Comparison of ENCODE assay signal across 31 mouse cellular contexts in genomic region chr10:80336263-80336662, GRCm38 (mm10). TPM values are rescaled to one million over a fixed set of nuclear protein-coding genes. Genes with fewer than 3 reads are reported as not detected.
DNase-seq lines count a peak whose midpoint lies in the region; ATAC-seq and TF ChIP-seq lines count a peak whose summit lies in the region.
"Had no signal": no experiment of that assay in that cellular context is flagged by ENCODE, and none has a peak within 500 bp of the region (broad histone marks: within the 10 kb centered on the region; RNA-seq: fewer than 3 reads in every experiment).

No protein-coding gene starts in this region.

- 0 out of 2 replicates have a peak, but pooled peaks have one; percentile 16 for TF ChIP-seq EP300 in CH12.LX (IDR thresholded peaks at IDR 0.05; ENCODE audit: low read length)

- H3K9me3 ChIP-seq in liver, embryonic 11.5 days (ENCODE audit: control insufficient read depth, low read length), result no peaks in the 10 kb centered on the region
- peaks cover 5% of the 10 kb centered on the region for H3K9me3 ChIP-seq in CH12.LX (replicated peaks; ENCODE audit: low read length)
- H3K9me3 ChIP-seq: embryonic facial prominence, embryonic 10.5 days; embryonic facial prominence, embryonic 13.5 days; forebrain, embryonic 10.5 days; forebrain, embryonic 13.5 days; heart, embryonic 10.5 days; heart, embryonic 13.5 days had no signal

- H3K36me3 ChIP-seq in liver, embryonic 11.5 days (ENCODE audit: control insufficient read depth, insufficient read depth, low read length), result peaks cover 15% of the 10 kb centered on the region; the same call in 1 of the 2 replicates
- peaks cover 22 to 28% of the 10 kb centered on the region in 2 experiments for H3K36me3 ChIP-seq in CH12.LX (replicated peaks in 1 of 2; ENCODE audit: control insufficient read depth in 1 of 2, insufficient read depth in 1 of 2, low read length in 1 of 2)
- H3K36me3 ChIP-seq: embryonic facial prominence, embryonic 13.5 days; heart, embryonic 10.5 days; heart, embryonic 13.5 days had no signal

- no peak for ATAC-seq in liver, embryonic 11.5 days (replicated peaks; ENCODE audit: low FRiP score)
- ATAC-seq in erythroblast, adult 5-6 weeks (replicated peaks; ENCODE audit: low FRiP score, poor library complexity, severe bottlenecking), result no peak
- ATAC-seq: CD4-positive, CD25-positive, alpha-beta regulatory T cell, adult 4 months; forebrain, embryonic 13.5 days; forebrain, embryonic 16.5 days; hindbrain, embryonic 16.5 days; inflammation-experienced regulatory T-cells, adult 6 months; intestine, embryonic 16.5 days had no signal

- 82% methylated on average over 12 of the region's 12 CpGs for WGBS in liver, embryonic 11.5 days

- peaks cover 36% of the 10 kb centered on the region for H3K4me1 ChIP-seq in liver, embryonic 11.5 days (replicated peaks; ENCODE audit: control insufficient read depth, insufficient read depth, low read length)
- H3K4me1 ChIP-seq in CH12.LX (ENCODE audit: control insufficient read depth in 1 of 2, insufficient read depth in 2 of 2), result peaks cover 23 to 38% of the 10 kb centered on the region in 2 experiments

- TF ChIP-seq CTCF in CH12.LX (conservative IDR thresholded peaks at IDR 0.05 in 1 of 2, IDR thresholded peaks at IDR 0.05 in 1 of 2; ENCODE audit: low read depth in 2 of 2, low read length in 2 of 2), result no peak

- no peak for DNase-seq in liver, embryonic 11.5 days (ENCODE audit: low spot score)
- DNase-seq in liver, result no peak
- DNase-seq in CH12.LX (ENCODE audit: extremely low read depth), result no peak
- peak; percentile 46 for DNase-seq in induced T-regulatory cell, adult 2 months (ENCODE audit: low read depth)
- no peak for DNase-seq in thymus, postnatal 4 days
- DNase-seq: adrenal gland, adult 2 months; adrenal gland, postnatal 25 days; B cell, adult 2 months; cerebellum, adult 11-12 months; cerebellum, adult 8-10 months; cerebellum, postnatal 10 days; cerebellum, postnatal 36 days; embryo, embryonic 11 days; gastrocnemius, postnatal 10 days; gastrocnemius, postnatal 36 days; heart, adult 2 months; heart, postnatal 14 days; heart, postnatal 4 days had no signal

- no peak overlapping the region for H3K4me3 ChIP-seq in liver, embryonic 11.5 days (ENCODE audit: low read depth, low read length)
- H3K4me3 ChIP-seq in CH12.LX (replicated peaks in 1 of 3; ENCODE audit: low read depth in 2 of 3, low read length in 2 of 3, poor library complexity in 1 of 3), result no peak overlapping the region
- H3K4me3 ChIP-seq: embryonic facial prominence, embryonic 10.5 days; embryonic facial prominence, embryonic 13.5 days; forebrain, embryonic 10.5 days; forebrain, embryonic 13.5 days; heart, adult 2 months; heart, embryonic 10.5 days; heart, embryonic 13.5 days had no signal

- peak overlapping the region; percentile 16; the same call in 1 of the 2 replicates for H3K27ac ChIP-seq in liver, embryonic 11.5 days (ENCODE audit: low read depth, low read length)
- no peak overlapping the region; the same call in 1 of the 2 replicates for H3K27ac ChIP-seq in CH12.LX (ENCODE audit: insufficient read depth, low read depth)
- H3K27ac ChIP-seq: embryonic facial prominence, embryonic 10.5 days; embryonic facial prominence, embryonic 13.5 days; forebrain, embryonic 10.5 days; forebrain, embryonic 13.5 days; heart, adult 2 months; heart, embryonic 10.5 days; heart, embryonic 13.5 days had no signal

- in situ Hi-C loops in CH12.LX (cut with MboI; ENCODE audit: low pct_ligation_motif_present, low pct_unique_long_range_greater_than_20kb, low sequenced_read_pairs), result no loop called here

- dilution Hi-C loops in CH12.LX (cut with MboI; ENCODE audit: extremely low pct_ligation_motif_present, extremely low pct_unique_long_range_greater_than_20kb, low sequenced_read_pairs), result no loop called here

- H3K27me3 ChIP-seq in liver, embryonic 11.5 days (replicated peaks; ENCODE audit: control insufficient read depth, insufficient read depth, low read length), result peaks cover 14% of the 10 kb centered on the region
- H3K27me3 ChIP-seq in CH12.LX (replicated peaks), result peaks cover 31% of the 10 kb centered on the region

- no peaks in the 10 kb centered on the region for H3K79me2 ChIP-seq in CH12.LX (replicated peaks; ENCODE audit: control insufficient read depth, extremely low read depth, insufficient read depth, poor library complexity, severe bottlenecking)

- no peak for TF ChIP-seq POLR2A in CH12.LX (IDR thresholded peaks at IDR 0.05; ENCODE audit: low read depth, low read length)

- TF ChIP-seq RAD21 in CH12.LX (IDR thresholded peaks at IDR 0.05; ENCODE audit: low read depth, low read length), result no peak

- no peak overlapping the region for H3K9ac ChIP-seq in liver, embryonic 11.5 days (ENCODE audit: low read depth, low read length)
- no peak overlapping the region for H3K9ac ChIP-seq in CH12.LX (ENCODE audit: insufficient read depth, low read depth)
- H3K9ac ChIP-seq: heart, embryonic 13.5 days had no signal

- H3K4me2 ChIP-seq in liver, embryonic 11.5 days, result no peak overlapping the region
- H3K4me2 ChIP-seq in CH12.LX (ENCODE audit: insufficient read depth, low read depth, poor library complexity, severe bottlenecking), result no peak overlapping the region
- H3K4me2 ChIP-seq: embryonic facial prominence, embryonic 13.5 days; forebrain, embryonic 13.5 days; heart, embryonic 13.5 days had no signal

TF ChIP-seq in CH12.LX, 34 proteins besides CTCF, POLR2A, EP300 and RAD21:
- TF ChIP-seq MYC (IDR thresholded peaks at IDR 0.05; ENCODE audit: low read depth, low read length) (peak; percentile 58; the same call in 1 of the 2 replicates), MAX (IDR thresholded peaks at IDR 0.05; ENCODE audit: low read length) (0 out of 2 replicates have a peak, but pooled peaks have one; percentile 51), GABPA (IDR thresholded peaks at IDR 0.05; ENCODE audit: insufficient replicate concordance, low read depth, low read length) (no peak), SMC3 (IDR thresholded peaks at IDR 0.05; ENCODE audit: low read depth, low read length) (no peak), BHLHE40 (IDR thresholded peaks at IDR 0.05; ENCODE audit: low read depth, low read length) (peak; percentile 59), NELFE (IDR thresholded peaks at IDR 0.05; ENCODE audit: low read depth, low read length) (no peak), IRF4 (IDR thresholded peaks at IDR 0.05; ENCODE audit: low read depth, low read length) (peak; percentile 34; the same call in 1 of the 2 replicates)
TF ChIP-seq in CH12.LX: peak in this region for 4.

RNA-seq across cellular contexts. Expression of gene Reep6, which starts 6.5 kb away (rescaled TPM):
- 74.3 and 76.1 TPM in 2 replicates for polyA plus RNA-seq in liver, embryonic 11.5 days (2014; fragmentation: Nextera tagmentation; extraction: Ambion mirVana)
- total RNA-seq in CH12.LX (2012; rRNA removed), result 1.7 and 5.0 TPM in 2 replicates
- total RNA-seq in CH12.LX (2014; rRNA removed), result 0.20 and 0.48 TPM in 2 replicates
- polyA plus RNA-seq in CH12.LX (2012; ENCODE audit: insufficient read length, low read depth), result 5.2 and 7.5 TPM in 2 replicates
- 1.7 and 6.0 TPM in 2 replicates for total RNA-seq in erythroblast, adult 5-6 weeks (2015; ENCODE audit: low replicate concordance)
- total RNA-seq in erythroblast, adult 5-6 weeks (2017; ENCODE audit: low replicate concordance), result 2.0 and 4.5 TPM in 2 replicates
- polyA plus RNA-seq: inflammation-experienced regulatory T-cells, adult 6 months had no signal

RNA-seq across cellular contexts. Expression of gene Pcsk4, which starts 7.0 kb away (rescaled TPM):
- 12.6 and 12.8 TPM in 2 replicates for polyA plus RNA-seq in liver, embryonic 11.5 days (2014; fragmentation: Nextera tagmentation; extraction: Ambion mirVana)
- total RNA-seq in CH12.LX (2012; rRNA removed) (1.1 and 1.3 TPM in 2 replicates), CH12.LX (2014; rRNA removed) (not detected in 2 replicates)
- 0.46 TPM in 1 of 2 replicates, not detected in the other for polyA plus RNA-seq in CH12.LX (2012; ENCODE audit: insufficient read length, low read depth)
- total RNA-seq in erythroblast, adult 5-6 weeks (2015; ENCODE audit: low replicate concordance), result 1.0 TPM in 1 of 2 replicates, not detected in the other
- total RNA-seq in erythroblast, adult 5-6 weeks (2017; ENCODE audit: low replicate concordance), result not detected in 2 replicates

RNA-seq across cellular contexts. Expression of gene Adamtsl5, which starts 11.9 kb away (rescaled TPM):
- polyA plus RNA-seq in liver, embryonic 11.5 days (2014; fragmentation: Nextera tagmentation; extraction: Ambion mirVana), result 1.6 and 2.6 TPM in 2 replicates
- total RNA-seq in CH12.LX (2012; rRNA removed) (0.38 and 0.55 TPM in 2 replicates), CH12.LX (2014; rRNA removed) (0.16 and 0.27 TPM in 2 replicates)
- polyA plus RNA-seq in CH12.LX (2012; ENCODE audit: insufficient read length, low read depth), result 0.07 and 0.16 TPM in 2 replicates
- total RNA-seq in erythroblast, adult 5-6 weeks (2015; ENCODE audit: low replicate concordance), result 0.21 and 0.77 TPM in 2 replicates
- total RNA-seq in erythroblast, adult 5-6 weeks (2017; ENCODE audit: low replicate concordance), result 0.17 TPM in 1 of 2 replicates, not detected in the other
- total RNA-seq: granulocyte monocyte progenitor cell, adult 5-6 weeks had no signal
- polyA plus RNA-seq: CD4-positive, CD25-positive, alpha-beta regulatory T cell, adult 4 months; inflammation-experienced regulatory T-cells, adult 6 months had no signal

RNA-seq across cellular contexts. Expression of gene 2310011J03Rik, which starts 15.9 kb away (rescaled TPM):
- 46.2 and 47.8 TPM in 2 replicates for polyA plus RNA-seq in liver, embryonic 11.5 days (2014; fragmentation: Nextera tagmentation; extraction: Ambion mirVana)
- total RNA-seq in CH12.LX (2012; rRNA removed) (46.8 and 59.7 TPM in 2 replicates), CH12.LX (2014; rRNA removed) (35.6 and 37.5 TPM in 2 replicates)
- 34.6 and 38.9 TPM in 2 replicates for polyA plus RNA-seq in CH12.LX (2012; ENCODE audit: insufficient read length, low read depth)
- 6.1 and 12.7 TPM in 2 replicates for total RNA-seq in erythroblast, adult 5-6 weeks (2015; ENCODE audit: low replicate concordance)
- 3.5 and 3.7 TPM in 2 replicates for total RNA-seq in erythroblast, adult 5-6 weeks (2017; ENCODE audit: low replicate concordance)

RNA-seq across cellular contexts. Expression of gene Plk5, which starts 20.0 kb away (rescaled TPM):
- 0.25 TPM in 2 replicates for polyA plus RNA-seq in liver, embryonic 11.5 days (2014; fragmentation: Nextera tagmentation; extraction: Ambion mirVana)
- total RNA-seq in CH12.LX (2012; rRNA removed), result not detected in 2 replicates
- total RNA-seq in CH12.LX (2014; rRNA removed), result not detected in 2 replicates
- polyA plus RNA-seq in CH12.LX (2012; ENCODE audit: insufficient read length, low read depth), result not detected in 2 replicates
- total RNA-seq in erythroblast, adult 5-6 weeks (2015; ENCODE audit: low replicate concordance), result not detected in 2 replicates
- not detected in 2 replicates for total RNA-seq in erythroblast, adult 5-6 weeks (2017; ENCODE audit: low replicate concordance)
- total RNA-seq: gastrocnemius, postnatal 10 days; granulocyte monocyte progenitor cell, adult 5-6 weeks; heart, postnatal 4 days had no signal
- polyA plus RNA-seq: CD4-positive, CD25-positive, alpha-beta regulatory T cell, adult 4 months; heart, embryonic 13.5 days; inflammation-experienced regulatory T-cells, adult 6 months had no signal
